Mouse (Mus musculus): ENCODE measurements around the gene Myef2.
"Not testable (repeated sequence)": the region's sequence is repeated elsewhere in the genome, so short reads cannot be mapped to it uniquely, and the experiment has no call there.

Gene Myef2

GRCm38 (mm10) chr2:125123477-125123852 is at the start of gene Myef2:
Gene Myef2, minus strand, starts transcription at chr2:125123661.
- peak; percentile 70 for DNase-seq (ENCODE audit: low spot score)

GRCm38 (mm10) chr2:125162012-125162470 is 38.6 kb upstream of the Myef2 start:
- no peak for DNase-seq (ENCODE audit: low spot score)

GRCm38 (mm10) chr2:125155504-125155903 is 32.0 kb upstream of the Myef2 start:
- DNase-seq (ENCODE audit: low spot score): no peak

GRCm38 (mm10) chr2:125154294-125154693 is 30.8 kb upstream of the Myef2 start:
- no peak for DNase-seq (ENCODE audit: low spot score)

GRCm38 (mm10) chr2:125152388-125152787 is 28.9 kb upstream of the Myef2 start, which contains the start of gene Slc12a1:
Gene Slc12a1, plus strand, starts transcription at chr2:125152505.
- DNase-seq (ENCODE audit: low spot score): no peak

DNA sequence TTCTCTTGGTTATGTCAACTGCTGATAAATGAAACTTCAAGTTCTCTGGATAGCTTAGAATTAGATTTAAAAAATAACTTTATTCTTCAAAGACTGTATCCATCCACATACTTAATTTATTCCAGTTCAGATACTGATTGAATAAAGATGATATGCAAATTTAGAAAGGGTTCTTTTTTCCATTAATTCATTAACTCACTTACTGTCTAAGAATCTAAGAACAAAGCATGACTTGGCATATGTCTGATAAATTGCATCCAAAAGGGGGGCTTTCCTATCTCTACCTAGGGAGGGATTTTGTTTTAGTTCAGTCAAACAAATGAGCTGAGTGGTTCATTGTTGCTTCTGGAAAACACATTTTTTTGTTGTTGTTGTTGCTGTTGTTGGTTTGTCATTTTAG is 18.9 kb upstream of the Myef2 start:
- no peak for DNase-seq (ENCODE audit: low spot score)

- DNase-seq (ENCODE audit: low spot score): no peak
Observed at GRCm38 (mm10) chr2:125136846-125137245, 13.4 kb upstream of the Myef2 start.

- DNase-seq (ENCODE audit: low spot score): peak; percentile 73
Observed at GRCm38 (mm10) chr2:125135903-125136811, 12.7 kb upstream of the Myef2 start, which contains the start of gene Ctxn2. Gene Ctxn2, plus strand, starts transcription at chr2:125136692.

GRCm38 (mm10) chr2:125134113-125134512 is 10.7 kb upstream of the Myef2 start:
- DNase-seq (ENCODE audit: low spot score): no peak

DNA sequence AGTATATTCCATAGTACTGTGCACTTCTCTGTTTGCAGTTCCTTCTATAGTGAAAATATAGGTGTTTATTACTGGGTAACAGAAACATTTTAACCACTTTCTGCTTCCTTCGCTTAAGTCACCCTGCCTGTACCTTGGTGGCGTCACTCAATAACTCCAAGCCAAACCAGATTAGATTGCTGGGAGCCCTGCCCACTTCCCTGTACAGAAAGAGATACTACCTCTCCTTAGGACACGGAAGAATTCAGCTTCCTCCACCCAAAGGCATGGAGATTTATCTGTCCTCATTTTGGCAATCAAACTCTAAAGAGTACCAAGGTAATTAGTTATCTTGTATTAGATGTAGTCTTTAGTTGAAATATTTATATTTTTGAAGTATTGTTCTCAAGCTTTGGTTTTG is 3.3 kb upstream of the Myef2 start:
- DNase-seq (ENCODE audit: low spot score): no peak

DNA sequence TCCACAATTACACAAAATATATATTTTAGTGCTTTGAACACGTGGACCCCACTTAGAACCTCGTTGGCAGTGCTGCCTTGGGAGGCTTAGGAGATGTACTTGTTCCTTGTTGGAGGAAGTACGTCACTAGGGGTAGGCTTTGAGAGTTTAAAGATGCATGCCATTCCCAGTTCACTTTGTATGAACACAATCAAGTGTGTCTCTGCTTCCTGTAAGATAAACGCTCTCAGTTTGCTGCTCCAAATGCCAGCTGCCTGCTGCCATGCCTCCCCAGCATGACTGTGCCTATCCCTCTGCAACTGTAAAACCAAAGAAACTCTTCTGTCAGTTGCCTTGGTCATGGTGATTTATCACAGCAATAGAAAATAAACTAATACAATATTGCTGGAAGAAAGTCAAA is 2.4 kb upstream of the Myef2 start:
- no peak for DNase-seq (ENCODE audit: low spot score)

DNA sequence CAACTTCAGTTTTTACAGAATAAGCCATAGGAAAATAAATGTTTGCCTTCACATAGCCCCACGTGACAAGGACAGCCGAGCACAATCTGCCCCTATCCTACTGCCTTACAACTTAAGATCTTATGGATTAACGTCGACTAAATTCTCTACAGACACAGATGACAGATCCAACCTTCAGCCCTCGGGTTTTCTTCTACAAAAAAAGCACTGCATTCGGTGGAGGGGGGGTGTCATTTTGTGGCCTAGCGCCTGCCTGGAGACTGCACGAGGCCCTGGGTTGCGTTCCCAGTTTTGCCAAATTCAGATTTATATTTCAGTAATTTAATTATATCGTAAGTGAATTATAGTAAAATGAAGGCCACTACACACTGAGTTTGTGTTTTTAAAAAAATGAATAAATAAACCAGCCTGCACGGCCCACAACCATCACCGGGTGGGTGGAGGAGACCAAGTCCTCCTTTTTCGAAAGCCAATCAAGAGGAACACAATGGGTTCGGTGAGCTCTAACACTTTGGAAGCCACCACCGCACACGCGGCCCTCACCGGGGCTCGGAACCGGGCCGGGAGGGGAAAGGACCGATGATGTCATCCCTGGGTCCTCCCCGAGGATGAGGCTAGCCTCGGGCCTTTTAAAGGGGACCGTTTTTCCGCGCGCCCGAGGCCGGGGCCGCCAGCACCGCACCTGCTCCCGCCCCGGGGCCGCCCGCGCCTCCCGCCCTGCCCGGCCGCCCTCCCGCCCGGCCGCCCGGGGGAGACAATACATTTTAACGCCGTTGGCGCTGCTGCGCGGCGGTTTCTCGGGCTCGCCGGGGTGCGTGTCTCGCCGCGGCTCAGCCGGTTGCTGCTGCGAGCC is 611 bp downstream of the Myef2 start:
- DNase-seq (ENCODE audit: low spot score): peak; percentile 41

DNA sequence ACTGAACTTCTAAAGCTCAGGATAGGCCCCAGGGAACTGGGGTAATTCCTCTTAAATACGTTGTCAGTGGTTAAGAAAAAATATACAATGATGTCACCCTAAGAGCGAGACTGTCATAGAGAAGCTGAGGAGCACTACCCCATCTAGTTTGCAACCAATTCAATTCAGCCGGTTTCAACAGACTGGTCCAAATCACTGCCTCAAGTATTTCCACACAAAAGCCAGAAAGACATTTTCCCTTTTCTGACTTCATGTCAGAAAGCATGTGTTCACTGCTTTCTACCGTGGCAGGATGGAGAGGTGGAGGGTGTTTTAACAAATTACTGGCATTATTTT is 1.2 kb downstream of the Myef2 start:
- DNase-seq (ENCODE audit: low spot score): no peak

- DNase-seq (ENCODE audit: low spot score): no peak
Observed at GRCm38 (mm10) chr2:125119381-125120110, 3.9 kb downstream of the Myef2 start.

- DNase-seq (ENCODE audit: low spot score): not testable (repeated sequence)
Observed at GRCm38 (mm10) chr2:125106536-125106935, 16.9 kb downstream of the Myef2 start.

DNA sequence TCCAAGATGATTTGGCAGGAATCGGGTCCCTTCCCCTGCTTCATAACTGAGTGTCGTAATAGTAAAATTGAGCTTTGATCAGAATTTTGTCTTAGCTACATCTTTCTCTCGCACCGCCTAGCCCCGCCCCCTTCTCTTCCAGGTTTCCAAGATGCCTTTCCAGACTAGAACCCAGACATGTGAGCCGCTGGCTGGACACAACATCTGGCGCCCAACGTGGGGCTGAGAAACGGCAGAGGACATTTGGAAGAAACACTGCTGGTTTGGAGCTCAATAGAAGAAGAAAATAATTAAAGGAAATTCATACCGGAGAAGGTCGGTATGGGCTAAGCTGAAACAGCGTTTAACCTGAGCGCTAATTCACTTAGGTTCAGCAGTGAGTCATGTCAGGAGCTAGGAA is 19.0 kb downstream of the Myef2 start:
- not testable (repeated sequence) for DNase-seq (ENCODE audit: low spot score)

DNA sequence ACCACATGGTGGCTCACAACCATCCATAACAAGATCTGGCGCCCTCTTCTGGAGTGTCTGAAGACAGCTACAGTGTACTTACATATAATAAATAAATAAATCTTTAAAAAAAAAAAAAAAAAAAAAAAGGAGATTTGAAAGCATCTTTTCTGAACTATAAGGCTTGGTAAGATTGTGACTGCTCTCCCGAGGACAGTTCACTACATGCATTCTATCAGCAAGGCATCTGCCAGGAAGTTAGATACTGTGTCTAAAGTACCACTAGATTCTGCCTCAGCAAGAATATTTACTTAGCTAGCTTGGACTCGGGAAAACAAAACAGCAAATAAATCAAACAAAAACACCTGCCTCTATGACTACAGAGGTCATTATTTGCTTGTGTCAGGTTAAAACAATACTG is 31.3 kb downstream of the Myef2 start:
- not testable (repeated sequence) for DNase-seq (ENCODE audit: low spot score)

DNA sequence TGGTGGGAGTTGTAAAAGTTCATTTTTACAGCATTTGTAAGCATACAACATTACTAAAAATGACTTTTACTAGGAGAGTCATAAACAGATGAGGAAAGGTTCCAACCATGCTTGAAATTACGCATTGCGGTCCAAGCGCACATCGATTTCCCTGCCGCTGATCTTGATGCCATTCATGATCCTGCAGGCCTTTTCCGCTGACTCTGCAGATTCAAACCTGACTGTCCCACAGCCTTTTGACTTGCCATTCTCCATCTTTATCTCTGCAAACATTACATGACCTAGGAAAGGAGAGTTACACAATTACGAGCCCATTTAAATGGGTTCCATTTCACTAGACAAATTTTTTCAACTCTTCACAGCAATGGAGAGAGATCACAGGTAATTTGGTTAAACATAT is 34.7 kb downstream of the Myef2 start:
- no peak for DNase-seq (ENCODE audit: low spot score)

DNA sequence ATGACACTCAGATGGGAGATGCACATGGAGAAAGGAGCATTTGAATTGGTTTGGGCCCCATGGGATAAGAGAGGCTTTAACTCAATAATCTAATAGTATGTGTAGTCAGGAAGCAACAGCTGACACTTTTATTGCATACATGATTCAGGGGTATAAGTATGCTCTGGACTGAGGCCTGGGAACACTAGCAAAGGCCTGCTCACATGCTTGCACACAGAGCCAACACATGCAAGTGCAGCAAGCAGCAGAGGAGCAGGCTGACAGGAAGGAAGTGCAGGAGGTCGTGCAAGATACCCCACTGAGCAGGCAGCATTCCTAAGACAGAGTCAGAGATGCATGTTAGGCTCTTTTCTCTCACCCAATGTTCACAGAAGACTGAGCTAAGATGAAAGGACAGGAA is 39.6 kb downstream of the Myef2 start:
- no peak for DNase-seq (ENCODE audit: low spot score)

DNA sequence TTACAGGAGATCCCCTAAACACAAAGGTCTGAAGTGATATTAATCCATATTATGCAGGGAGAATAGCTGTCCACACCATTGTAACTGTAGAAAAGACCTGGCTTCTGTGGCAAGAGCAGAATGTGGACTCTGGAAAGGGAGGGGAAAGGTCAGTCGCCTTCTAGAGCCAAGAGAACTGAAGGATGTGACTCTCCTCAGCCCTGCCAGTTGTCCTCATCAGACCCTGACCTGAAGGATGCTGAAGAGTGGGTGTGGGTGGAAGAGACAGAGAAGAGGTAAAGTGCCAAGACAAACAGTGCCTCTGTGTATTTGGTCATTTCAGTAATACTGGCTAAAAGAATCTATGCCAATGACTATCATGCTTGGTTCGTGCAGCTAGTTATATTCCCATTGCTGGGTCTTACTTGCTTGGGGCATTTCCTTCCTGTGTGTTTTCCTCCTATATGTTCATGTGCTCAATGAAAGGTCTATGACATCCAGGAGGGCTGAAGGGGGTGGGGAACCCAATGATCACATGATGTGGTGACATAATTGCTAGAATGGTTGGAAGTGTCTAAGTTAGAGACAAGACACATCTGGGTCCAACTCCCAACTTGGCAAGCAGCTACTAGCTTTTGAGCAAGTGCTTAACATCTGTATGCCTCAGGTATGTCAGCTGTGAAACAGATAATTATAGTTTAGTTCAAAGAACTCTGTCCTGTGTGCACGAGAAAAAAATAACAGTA is 50.2 kb downstream of the Myef2 start:
- no peak for DNase-seq (ENCODE audit: low spot score)

GRCm38 (mm10) chr2:125068696-125069095 is 54.8 kb downstream of the Myef2 start:
- DNase-seq (ENCODE audit: low spot score): no peak
